Mouse (Mus musculus) bone marrow, adult 2 months (tissue): ENCODE data around the gene Arhgef28.

Experiments
- CTCF ChIP-seq: fragments of 200-500 bp; IDR thresholded peaks from 2 replicates; pipeline ENCODE4 v1.5.1; 2011; ENCODE audit warnings: low read length, control low read depth; ENCODE audit not compliant: control insufficient read depth, insufficient read depth
- POLR2A ChIP-seq: fragments of 200-500 bp; IDR thresholded peaks from 2 replicates; pipeline ENCODE4 v1.6.1; 2011; ENCODE audit warnings: low read depth, mild to moderate bottlenecking, control low read depth, low read length, borderline replicate concordance; ENCODE audit not compliant: control insufficient read depth

DNA sequence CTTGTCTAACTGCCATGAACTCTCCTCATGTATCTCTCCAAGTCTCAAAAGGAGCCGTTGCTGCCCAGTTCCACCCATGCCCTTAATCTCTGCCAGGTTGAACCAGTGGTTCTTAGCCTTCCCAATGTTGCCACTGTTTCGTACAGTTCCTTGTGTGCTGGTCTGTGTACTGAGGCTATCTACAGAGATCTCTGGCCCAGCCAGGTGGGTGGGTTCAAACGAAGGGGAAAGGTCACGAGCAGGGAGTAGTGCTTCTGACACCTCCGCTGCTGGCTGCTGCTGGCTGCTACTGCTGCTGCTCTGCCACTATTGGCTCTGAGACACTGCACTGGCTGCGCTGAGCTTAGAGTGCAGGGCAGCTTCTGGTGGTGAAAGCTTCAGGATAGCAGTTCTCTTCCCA is 90.6 kb downstream of the Arhgef28 start:
- no peak for TF ChIP-seq CTCF
- TF ChIP-seq POLR2A, result no peak
